Mouse (Mus musculus) kidney, adult 18-20 months (tissue): ENCODE measurements at regions not wholly inside any gene's neighbourhood (a gene's known extent, or its start where the extent isn't known, plus 50 kb on each side); places are given as distances from the start of the nearest gene placed in this dataset.

Source experiments
- DNase-seq: peaks from one replicate; pipeline ENCODE4 v3.0.0; 2021

- DNase-seq = no peak
These were observed 102.2 kb upstream of the Kit start for GRCm38 (mm10) chr5:75472484-75472883.

- DNase-seq = no peak
These were observed 99.3 kb upstream of the Kit start for GRCm38 (mm10) chr5:75475414-75475813.

GRCm38 (mm10) chr5:75478499-75478898 is 96.2 kb upstream of the Kit start:
- DNase-seq = no peak

- DNase-seq = no peak
These were observed 95.6 kb upstream of the Kit start for GRCm38 (mm10) chr5:75479149-75479548.

- no peak for DNase-seq
These were observed 93.1 kb upstream of the Kit start for GRCm38 (mm10) chr5:75481595-75481994.

GRCm38 (mm10) chr5:75484330-75484729 is 90.4 kb upstream of the Kit start:
- DNase-seq = no peak

- DNase-seq = no peak
These were observed 83.9 kb upstream of the Kit start for GRCm38 (mm10) chr5:75490806-75491205.

- DNase-seq = no peak
These were observed 80.6 kb upstream of the Kit start for GRCm38 (mm10) chr5:75494143-75494542.

GRCm38 (mm10) chr5:75499053-75499452 is 75.7 kb upstream of the Kit start:
- DNase-seq = no peak

GRCm38 (mm10) chr5:75499695-75500094 is 75.0 kb upstream of the Kit start:
- no peak for DNase-seq

- no peak for DNase-seq
These were observed 73.9 kb upstream of the Kit start for GRCm38 (mm10) chr5:75500654-75501416.

GRCm38 (mm10) chr5:75503673-75504072 is 71.0 kb upstream of the Kit start:
- DNase-seq = no peak

GRCm38 (mm10) chr5:75512521-75513422 is 61.9 kb upstream of the Kit start:
- DNase-seq = no peak

- DNase-seq = no peak
These were observed 56.5 kb upstream of the Kit start for GRCm38 (mm10) chr5:75518213-75518612.

- no peak for DNase-seq
These were observed 51.6 kb upstream of the Kit start for GRCm38 (mm10) chr5:75523041-75523678.
